Mouse (Mus musculus): Measurements from ENCODE around the gene Tunar. TPM values are rescaled to one million over a fixed set of nuclear protein-coding genes. Genes with fewer than 3 reads are reported as not detected.

Tunar gene
- polyA plus RNA-seq, 1 experiment, result not detected

- peaks cover 13% of the 10 kb centered on the region for H3K4me1 ChIP-seq (ENCODE audit: control insufficient read depth, insufficient read depth, low read length)
- H3K27ac ChIP-seq (ENCODE audit: insufficient read depth, low read depth, low read length), result no peak overlapping the region
- WGBS, result 55% methylated on average over 8 of the region's 8 CpGs
- H3K4me3 ChIP-seq (ENCODE audit: insufficient read depth, low read depth, low read length), result no peak overlapping the region
- TF ChIP-seq POLR2A (IDR thresholded peaks at IDR 0.05; ENCODE audit: insufficient read depth, low read depth, low read length), result no peak
- TF ChIP-seq CTCF (IDR thresholded peaks at IDR 0.05; ENCODE audit: insufficient read depth, low read depth, low read length), result no peak
Measured at GRCm38 (mm10) chr12:105374564-105374963, 40.9 kb downstream of the Tunar start.

DNA sequence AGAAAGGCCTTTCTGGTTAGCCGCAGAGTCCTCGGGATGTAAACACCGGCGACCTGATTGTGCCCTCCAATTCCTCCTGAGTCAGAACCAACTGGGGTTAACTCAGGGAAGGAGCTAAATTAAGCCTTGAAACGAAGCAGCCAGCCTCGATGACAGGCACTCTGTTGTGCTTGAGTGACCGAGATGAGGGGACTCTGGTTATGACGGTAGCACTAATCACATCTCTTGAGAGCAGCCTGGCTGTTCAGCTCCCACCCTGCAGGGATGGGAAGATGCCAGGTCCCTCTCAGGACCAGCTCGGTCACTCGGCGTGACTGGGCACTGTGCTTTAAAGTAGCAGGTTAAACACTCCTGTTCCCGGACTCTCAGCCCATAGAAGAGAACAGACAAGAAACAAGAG lies 43.3 kb downstream of the Tunar start:
- Histone ChIP-seq H3K27ac (ENCODE audit: insufficient read depth, low read depth, low read length) (no peak overlapping the region), H3K4me1 (ENCODE audit: control insufficient read depth, insufficient read depth, low read length) (peaks cover 15% of the 10 kb centered on the region), H3K4me3 (ENCODE audit: insufficient read depth, low read depth, low read length) (no peak overlapping the region)
- TF ChIP-seq POLR2A (IDR thresholded peaks at IDR 0.05; ENCODE audit: insufficient read depth, low read depth, low read length) (no peak), CTCF (IDR thresholded peaks at IDR 0.05; ENCODE audit: insufficient read depth, low read depth, low read length) (no peak)
- WGBS, result 74% methylated on average over 12 of the region's 12 CpGs

DNA sequence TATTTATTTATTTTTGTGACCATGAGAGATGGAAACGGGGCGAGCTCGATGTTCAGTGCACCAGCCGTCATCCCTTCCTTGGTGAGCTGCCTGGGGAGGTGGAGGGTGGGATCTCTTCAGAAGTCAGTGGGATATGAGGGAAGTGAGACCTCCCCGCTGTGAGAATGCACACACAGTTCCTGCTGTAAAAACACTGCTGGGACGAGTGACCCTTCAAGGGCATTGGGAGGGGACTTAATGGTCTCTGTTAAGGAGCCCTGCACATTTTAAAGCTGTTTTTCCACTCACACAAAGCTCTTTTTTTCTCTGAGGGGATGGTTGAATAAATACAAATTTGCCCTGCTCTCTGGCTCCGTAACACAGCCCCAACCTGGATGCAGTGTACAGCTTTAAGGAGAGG lies 49.1 kb downstream of the Tunar start:
- Histone ChIP-seq H3K27ac (ENCODE audit: insufficient read depth, low read depth, low read length) (no peak overlapping the region), H3K4me3 (ENCODE audit: insufficient read depth, low read depth, low read length) (no peak overlapping the region), H3K4me1 (ENCODE audit: control insufficient read depth, insufficient read depth, low read length) (peaks cover 2% of the 10 kb centered on the region; the same call in 1 of the 2 replicates)
- WGBS, result 74% methylated on average over 7 of the region's 7 CpGs
- no peak for TF ChIP-seq CTCF (IDR thresholded peaks at IDR 0.05; ENCODE audit: insufficient read depth, low read depth, low read length)
- no peak for TF ChIP-seq POLR2A (IDR thresholded peaks at IDR 0.05; ENCODE audit: insufficient read depth, low read depth, low read length)

DNA sequence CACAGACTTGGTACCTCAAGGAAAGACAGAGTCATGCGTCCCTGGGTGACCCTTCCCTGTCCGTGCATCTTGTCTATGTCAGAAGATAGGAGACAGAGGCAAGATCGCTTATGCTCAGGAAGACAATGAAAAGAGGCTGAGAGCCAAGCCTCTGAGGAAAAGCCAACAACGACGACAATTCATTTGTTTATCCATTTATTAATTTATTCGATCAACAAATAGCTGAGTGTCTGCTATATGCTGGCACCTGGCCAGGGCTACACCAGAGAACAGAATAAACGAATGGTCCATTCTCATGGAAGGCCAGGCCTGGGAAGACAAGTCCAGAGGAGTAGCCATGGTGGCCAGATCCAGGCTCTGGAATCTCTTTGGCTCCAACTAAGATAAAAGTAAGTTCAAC lies 61.0 kb downstream of the Tunar start:
- 67% methylated on average over 7 of the region's 7 CpGs for WGBS
- H3K4me3 ChIP-seq (ENCODE audit: insufficient read depth, low read depth, low read length), result no peak overlapping the region
- TF ChIP-seq CTCF (IDR thresholded peaks at IDR 0.05; ENCODE audit: insufficient read depth, low read depth, low read length), result no peak
- no peak overlapping the region for H3K27ac ChIP-seq (ENCODE audit: insufficient read depth, low read depth, low read length)
- peaks cover 21% of the 10 kb centered on the region for H3K4me1 ChIP-seq (ENCODE audit: control insufficient read depth, insufficient read depth, low read length)

DNA sequence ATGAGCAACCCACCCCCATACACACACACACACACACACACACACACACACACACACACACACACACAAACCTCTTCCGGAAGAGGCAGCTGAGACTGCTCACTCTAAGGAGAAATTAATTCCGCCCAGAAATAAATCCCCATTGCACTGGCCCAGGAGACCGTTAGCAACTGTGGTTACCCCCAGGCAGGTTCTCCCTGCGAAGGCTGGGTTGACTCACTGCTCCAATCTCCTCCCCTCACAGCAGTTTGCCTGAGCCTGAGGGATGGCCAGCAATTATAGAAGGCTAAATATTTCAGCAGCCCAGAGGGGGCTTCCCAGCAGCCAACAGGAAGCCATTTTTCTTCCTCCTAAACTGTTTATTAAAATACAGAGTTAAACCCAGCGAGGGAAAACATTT lies 64.5 kb downstream of the Tunar start:
- Histone ChIP-seq H3K4me1 (ENCODE audit: control insufficient read depth, insufficient read depth, low read length) (peaks cover 36% of the 10 kb centered on the region), H3K4me3 (ENCODE audit: insufficient read depth, low read depth, low read length) (no peak overlapping the region), H3K27ac (ENCODE audit: insufficient read depth, low read depth, low read length) (peak overlapping the region; percentile 53)
- TF ChIP-seq CTCF (IDR thresholded peaks at IDR 0.05; ENCODE audit: insufficient read depth, low read depth, low read length), result no peak
- no peak for TF ChIP-seq POLR2A (IDR thresholded peaks at IDR 0.05; ENCODE audit: insufficient read depth, low read depth, low read length)
- WGBS, result 9% methylated on average over 5 of the region's 5 CpGs

DNA sequence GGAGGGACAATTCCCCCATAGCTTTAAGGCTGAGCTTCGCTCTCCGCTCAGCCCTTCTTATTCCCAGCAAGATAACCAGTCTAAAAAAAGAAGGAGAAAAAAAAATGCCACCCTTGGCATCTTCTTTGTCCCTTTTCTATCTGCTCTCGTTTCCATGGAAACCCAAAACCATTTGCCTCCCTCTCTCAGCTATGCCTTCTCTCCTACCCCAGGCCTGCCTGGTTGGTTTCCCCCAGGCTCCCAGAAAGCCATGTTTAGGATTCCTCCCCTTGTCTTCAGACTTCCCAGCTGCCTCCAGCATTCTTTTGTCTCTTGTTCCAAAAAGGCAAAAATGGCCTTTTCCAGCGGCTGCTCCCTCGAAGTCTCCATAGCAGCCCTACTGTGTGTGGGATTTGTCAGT lies 70.1 kb downstream of the Tunar start:
- TF ChIP-seq CTCF (IDR thresholded peaks at IDR 0.05; ENCODE audit: insufficient read depth, low read depth, low read length) (no peak), POLR2A (IDR thresholded peaks at IDR 0.05; ENCODE audit: insufficient read depth, low read depth, low read length) (no peak)
- Histone ChIP-seq H3K4me3 (ENCODE audit: insufficient read depth, low read depth, low read length) (peak overlapping the region; percentile 12), H3K27ac (ENCODE audit: insufficient read depth, low read depth, low read length) (peak overlapping the region; percentile 95), H3K4me1 (ENCODE audit: control insufficient read depth, insufficient read depth, low read length) (peaks cover 43% of the 10 kb centered on the region)
- WGBS, result 21% methylated on average over 5 of the region's 5 CpGs

DNA sequence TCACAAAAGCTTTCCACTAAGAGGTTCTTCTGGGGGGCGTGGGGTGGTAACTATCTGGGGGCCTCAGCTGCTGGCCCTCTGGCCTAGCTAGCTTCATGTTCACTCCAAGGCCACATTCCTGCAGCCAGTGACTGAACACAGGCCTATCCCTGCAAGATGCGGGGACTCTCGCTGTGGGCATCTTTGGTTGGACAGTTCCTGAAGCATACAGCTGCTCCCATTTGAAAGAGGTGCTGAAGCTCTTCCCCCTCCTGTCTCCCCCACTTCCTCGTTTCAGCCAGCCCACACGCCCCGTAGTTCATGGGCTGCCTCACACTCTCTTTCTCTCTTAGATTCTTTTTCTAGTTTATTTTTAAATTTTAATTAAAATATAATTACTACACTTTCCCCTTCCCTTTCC lies 72.3 kb downstream of the Tunar start:
- TF ChIP-seq POLR2A (IDR thresholded peaks at IDR 0.05; ENCODE audit: insufficient read depth, low read depth, low read length) (no peak), CTCF (IDR thresholded peaks at IDR 0.05; ENCODE audit: insufficient read depth, low read depth, low read length) (no peak)
- Histone ChIP-seq H3K27ac (ENCODE audit: insufficient read depth, low read depth, low read length) (no peak overlapping the region), H3K4me1 (ENCODE audit: control insufficient read depth, insufficient read depth, low read length) (peaks cover 35% of the 10 kb centered on the region), H3K4me3 (ENCODE audit: insufficient read depth, low read depth, low read length) (no peak overlapping the region)
- 60% methylated on average over 6 of the region's 6 CpGs for WGBS

GRCm38 (mm10) chr12:105413909-105414308 lies 80.2 kb downstream of the Tunar start:
- H3K4me1 ChIP-seq (ENCODE audit: control insufficient read depth, insufficient read depth, low read length), result peaks cover 7% of the 10 kb centered on the region; the same call in 1 of the 2 replicates

DNA sequence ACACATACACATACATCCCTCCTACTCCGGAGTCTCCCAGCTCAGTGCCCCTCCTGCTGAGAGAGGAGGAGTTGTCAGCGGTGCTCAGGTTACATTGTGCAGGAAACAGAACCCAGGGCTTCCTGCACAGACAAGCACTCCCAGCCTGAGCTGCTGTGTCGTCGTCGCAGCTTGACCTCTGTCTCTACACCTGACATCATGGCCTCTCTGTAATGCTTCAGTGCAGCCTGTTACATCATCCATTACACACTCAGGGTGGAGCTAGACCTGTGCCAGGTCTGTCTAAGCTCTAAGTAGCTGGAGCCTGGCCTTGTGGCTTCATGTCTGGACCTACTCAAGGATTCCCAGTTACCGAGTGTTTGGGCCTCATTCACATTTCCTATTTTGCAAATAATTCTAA lies 86.8 kb downstream of the Tunar start:
- peaks cover 22% of the 10 kb centered on the region for H3K4me1 ChIP-seq (ENCODE audit: control insufficient read depth, insufficient read depth, low read length)
- no peak overlapping the region for H3K4me3 ChIP-seq (ENCODE audit: insufficient read depth, low read depth, low read length)
- TF ChIP-seq CTCF (IDR thresholded peaks at IDR 0.05; ENCODE audit: insufficient read depth, low read depth, low read length), result no peak
- TF ChIP-seq POLR2A (IDR thresholded peaks at IDR 0.05; ENCODE audit: insufficient read depth, low read depth, low read length), result no peak
- H3K27ac ChIP-seq (ENCODE audit: insufficient read depth, low read depth, low read length), result no peak overlapping the region
- 52% methylated on average over 6 of the region's 6 CpGs for WGBS

More at GRCm38 (mm10) chr12:105413909-105414308, 80.2 kb downstream of the Tunar start:
- 71% methylated on average over 8 of the region's 8 CpGs for WGBS
- H3K4me3 ChIP-seq (ENCODE audit: insufficient read depth, low read depth, low read length), result no peak overlapping the region
- no peak for TF ChIP-seq POLR2A (IDR thresholded peaks at IDR 0.05; ENCODE audit: insufficient read depth, low read depth, low read length)
- no peak for TF ChIP-seq CTCF (IDR thresholded peaks at IDR 0.05; ENCODE audit: insufficient read depth, low read depth, low read length)
- H3K27ac ChIP-seq (ENCODE audit: insufficient read depth, low read depth, low read length), result no peak overlapping the region

GRCm38 (mm10) chr12:105426541-105426940 lies 92.9 kb downstream of the Tunar start:
- Histone ChIP-seq H3K4me3 (ENCODE audit: insufficient read depth, low read depth, low read length) (no peak overlapping the region), H3K27ac (ENCODE audit: insufficient read depth, low read depth, low read length) (no peak overlapping the region), H3K4me1 (ENCODE audit: control insufficient read depth, insufficient read depth, low read length) (peaks cover 15% of the 10 kb centered on the region)
- TF ChIP-seq CTCF (IDR thresholded peaks at IDR 0.05; ENCODE audit: insufficient read depth, low read depth, low read length), result no peak
- TF ChIP-seq POLR2A (IDR thresholded peaks at IDR 0.05; ENCODE audit: insufficient read depth, low read depth, low read length), result no peak
- WGBS, result 56% methylated on average over 7 of the region's 7 CpGs
